Comparison of ENCODE assay signal across 17 mouse cellular contexts in genomic region chr7:49824043-49824442, GRCm38 (mm10).
"Had no signal": no experiment of that assay in that cellular context is flagged by ENCODE, and none has a peak within 500 bp of the region (broad histone marks: within the 10 kb centered on the region; RNA-seq: fewer than 3 reads in every experiment).

No protein-coding gene starts in this region.

- H3K9ac ChIP-seq: liver, embryonic 13.5 days; midbrain, embryonic 12.5 days; midbrain, embryonic 15.5 days; neural tube, embryonic 15.5 days; stomach, embryonic 15.5 days had no signal

- H3K4me2 ChIP-seq: liver, embryonic 13.5 days; midbrain, embryonic 12.5 days; midbrain, embryonic 15.5 days; neural tube, embryonic 15.5 days; stomach, embryonic 15.5 days had no signal

- H3K27ac ChIP-seq: kidney, postnatal 0 days; left cerebral cortex, adult 2 months; liver, embryonic 13.5 days; midbrain, embryonic 12.5 days; midbrain, embryonic 15.5 days; neural tube, embryonic 15.5 days; stomach, embryonic 15.5 days had no signal

- H3K4me1 ChIP-seq: liver, embryonic 13.5 days; stomach, embryonic 15.5 days had no signal

- ATAC-seq: midbrain, embryonic 15.5 days had no signal

- H3K27me3 ChIP-seq: liver, embryonic 13.5 days; midbrain, embryonic 12.5 days; midbrain, embryonic 15.5 days; neural tube, embryonic 15.5 days; stomach, embryonic 15.5 days had no signal

- H3K4me3 ChIP-seq: left cerebral cortex, adult 2 months; liver, embryonic 13.5 days; midbrain, embryonic 12.5 days; midbrain, embryonic 15.5 days; neural tube, embryonic 15.5 days; stomach, embryonic 15.5 days had no signal

- H3K9me3 ChIP-seq: liver, embryonic 13.5 days; midbrain, embryonic 12.5 days; midbrain, embryonic 15.5 days; neural tube, embryonic 15.5 days; stomach, embryonic 15.5 days had no signal

- DNase-seq: kidney, adult 2 months; kidney, postnatal 25 days; layer of hippocampus, postnatal 36 days; liver, embryonic 13.5 days; lung, adult 2 months; lung, postnatal 14 days; lung, postnatal 4 days; retina, postnatal 1 day; right cerebral cortex, postnatal 25 days; spleen, adult 18-20 months; thymus, postnatal 25 days had no signal
